Mouse (Mus musculus): ENCODE measurements around the gene Mpdu1. TPM values are rescaled to one million over a fixed set of nuclear protein-coding genes. Genes with fewer than 3 reads are reported as not detected.

Mpdu1 gene
- polyA plus RNA-seq, 2 experiments: 30.8 to 117 TPM

- Histone ChIP-seq H3K4me3 (replicated peaks; ENCODE audit: low read length) (no peak overlapping the region), H3K36me3 (ENCODE audit: control insufficient read depth, insufficient read depth, low read length) (no peaks in the 10 kb centered on the region), H3K27me3 (ENCODE audit: control insufficient read depth, insufficient read depth, low read length) (no peaks in the 10 kb centered on the region), H3K9ac (ENCODE audit: low read depth, low read length, severe bottlenecking) (no peak overlapping the region), H3K27ac (replicated peaks; ENCODE audit: low read depth, low read length) (no peak overlapping the region), H3K9me3 (ENCODE audit: control insufficient read depth, low read length) (no peaks in the 10 kb centered on the region), H3K4me2 (replicated peaks; ENCODE audit: low read depth, low read length, severe bottlenecking) (no peak overlapping the region), H3K4me1 (ENCODE audit: control insufficient read depth, insufficient read depth, low read length) (peaks cover 7% of the 10 kb centered on the region)
- ATAC-seq (ENCODE audit: low FRiP score, low read depth) (no peak), DNase-seq (ENCODE audit: low spot score) (no peak)
- 76% methylated on average over 9 of the region's 9 CpGs for WGBS
- no peak for TF ChIP-seq POLR2A (IDR thresholded peaks at IDR 0.05; ENCODE audit: borderline replicate concordance, extremely low read depth, insufficient read depth, insufficient read length)
Measured at GRCm38 (mm10) chr11:69692196-69692811, 29.9 kb upstream of the Mpdu1 start.

- no peak for TF ChIP-seq POLR2A (IDR thresholded peaks at IDR 0.05; ENCODE audit: borderline replicate concordance, extremely low read depth, insufficient read depth, insufficient read length)
- no peaks in the 10 kb centered on the region for H3K36me3 ChIP-seq (ENCODE audit: control insufficient read depth, insufficient read depth, low read length)
- H3K27ac ChIP-seq (replicated peaks; ENCODE audit: low read depth, low read length): no peak overlapping the region
- peaks cover 18% of the 10 kb centered on the region for H3K4me1 ChIP-seq (ENCODE audit: control insufficient read depth, insufficient read depth, low read length)
- no peak overlapping the region; the same call in 1 of the 2 replicates for H3K9ac ChIP-seq (ENCODE audit: low read depth, low read length, severe bottlenecking)
- ATAC-seq (ENCODE audit: low FRiP score, low read depth): no peak
- no peak overlapping the region for H3K4me2 ChIP-seq (replicated peaks; ENCODE audit: low read depth, low read length, severe bottlenecking)
- no peaks in the 10 kb centered on the region for H3K9me3 ChIP-seq (ENCODE audit: control insufficient read depth, low read length)
- no peak overlapping the region for H3K4me3 ChIP-seq (replicated peaks; ENCODE audit: low read length)
- no peaks in the 10 kb centered on the region for H3K27me3 ChIP-seq (ENCODE audit: control insufficient read depth, insufficient read depth, low read length)
- DNase-seq (ENCODE audit: low spot score): no peak
- 94% methylated on average over 1 of the region's 1 CpGs for WGBS
Measured at GRCm38 (mm10) chr11:69689891-69690290, 27.4 kb upstream of the Mpdu1 start.

- Histone ChIP-seq H3K4me3 (replicated peaks; ENCODE audit: low read length) (no peak overlapping the region), H3K27me3 (ENCODE audit: control insufficient read depth, insufficient read depth, low read length) (no peaks in the 10 kb centered on the region), H3K4me2 (replicated peaks; ENCODE audit: low read depth, low read length, severe bottlenecking) (0 out of 2 replicates have a peak overlapping the region, but pooled peaks have one; percentile 10), H3K9me3 (ENCODE audit: control insufficient read depth, low read length) (no peaks in the 10 kb centered on the region), H3K4me1 (ENCODE audit: control insufficient read depth, insufficient read depth, low read length) (peaks cover 29% of the 10 kb centered on the region), H3K27ac (replicated peaks; ENCODE audit: low read depth, low read length) (peak overlapping the region; percentile 43), H3K9ac (ENCODE audit: low read depth, low read length, severe bottlenecking) (no peak overlapping the region), H3K36me3 (ENCODE audit: control insufficient read depth, insufficient read depth, low read length) (no peaks in the 10 kb centered on the region)
- WGBS: 30% methylated on average over 5 of the region's 5 CpGs
- DNase-seq (ENCODE audit: low spot score): no peak
- TF ChIP-seq POLR2A (IDR thresholded peaks at IDR 0.05; ENCODE audit: borderline replicate concordance, extremely low read depth, insufficient read depth, insufficient read length): no peak
- ATAC-seq (ENCODE audit: low FRiP score, low read depth): no peak
Measured at GRCm38 (mm10) chr11:69687061-69687460, 24.6 kb upstream of the Mpdu1 start.

- WGBS: 9% methylated on average over 4 of the region's 4 CpGs
- Histone ChIP-seq H3K27ac (replicated peaks; ENCODE audit: low read depth, low read length) (peak overlapping the region; percentile 52; the same call in 1 of the 2 replicates), H3K4me1 (ENCODE audit: control insufficient read depth, insufficient read depth, low read length) (peaks cover 29% of the 10 kb centered on the region), H3K4me3 (replicated peaks; ENCODE audit: low read length) (no peak overlapping the region), H3K9ac (ENCODE audit: low read depth, low read length, severe bottlenecking) (peak overlapping the region; percentile 8; the same call in 1 of the 2 replicates), H3K4me2 (replicated peaks; ENCODE audit: low read depth, low read length, severe bottlenecking) (no peak overlapping the region), H3K27me3 (ENCODE audit: control insufficient read depth, insufficient read depth, low read length) (no peaks in the 10 kb centered on the region), H3K9me3 (ENCODE audit: control insufficient read depth, low read length) (no peaks in the 10 kb centered on the region), H3K36me3 (ENCODE audit: control insufficient read depth, insufficient read depth, low read length) (no peaks in the 10 kb centered on the region)
- DNase-seq (ENCODE audit: low spot score) (peak; percentile 33), ATAC-seq (ENCODE audit: low FRiP score, low read depth) (no peak)
- no peak for TF ChIP-seq POLR2A (IDR thresholded peaks at IDR 0.05; ENCODE audit: borderline replicate concordance, extremely low read depth, insufficient read depth, insufficient read length)
Measured at GRCm38 (mm10) chr11:69686377-69686776, 23.9 kb upstream of the Mpdu1 start.

GRCm38 (mm10) chr11:69685526-69686148 lies 23.2 kb upstream of the Mpdu1 start, which contains the start of gene Tnfsf13:
Gene Tnfsf13, minus strand, starts transcription at chr11:69685784.
- no peak for ATAC-seq (ENCODE audit: low FRiP score, low read depth)
- Histone ChIP-seq H3K9ac (ENCODE audit: low read depth, low read length, severe bottlenecking) (peak within 1 kb of the TSS; percentile 8; the same call in 1 of the 2 replicates), H3K27ac (replicated peaks; ENCODE audit: low read depth, low read length) (peak within 1 kb of the TSS; percentile 52), H3K4me2 (replicated peaks; ENCODE audit: low read depth, low read length, severe bottlenecking) (no peak within 1 kb of the TSS), H3K9me3 (ENCODE audit: control insufficient read depth, low read length) (no peaks in the 10 kb centered on the region), H3K36me3 (ENCODE audit: control insufficient read depth, insufficient read depth, low read length) (no peaks in the 10 kb centered on the region), H3K4me3 (replicated peaks; ENCODE audit: low read length) (no peak within 1 kb of the TSS), H3K4me1 (ENCODE audit: control insufficient read depth, insufficient read depth, low read length) (peaks cover 31% of the 10 kb centered on the region), H3K27me3 (ENCODE audit: control insufficient read depth, insufficient read depth, low read length) (no peaks in the 10 kb centered on the region)
- no peak for TF ChIP-seq POLR2A (IDR thresholded peaks at IDR 0.05; ENCODE audit: borderline replicate concordance, extremely low read depth, insufficient read depth, insufficient read length)
- peak; percentile 48 for DNase-seq (ENCODE audit: low spot score)
- 71% methylated on average over 10 of the region's 10 CpGs for WGBS
